Mouse (Mus musculus) heart, postnatal 0 days (tissue): Measurements from ENCODE around the gene Zscan2. TPM values are rescaled to one million over a fixed set of nuclear protein-coding genes. Genes with fewer than 3 reads are reported as not detected.

ENCODE experiments used
- ATAC-seq: fragments of 200-750 bp; cut with Nextera tagmentation; 2 replicates; pipeline ENCODE4 v1.8.0; 2017; ENCODE audit warnings: low read depth, moderate number of reproducible peaks, moderate library complexity; ENCODE audit not compliant: insufficient read depth
- DNase-seq: peaks from one replicate; pipeline ENCODE4 v3.0.0-alpha.2; 2016; ENCODE audit warnings: low spot score
- H3K27ac ChIP-seq: fragments of 300-500 bp; sonication (generic); 2 replicates; pipeline ENCODE4 v1.5.1; 2014; ENCODE audit warnings: low read depth, mild to moderate bottlenecking
- H3K27me3 ChIP-seq: fragments of 300-500 bp; sonication (generic); 2 replicates; pipeline ENCODE4 v1.6.1; 2014; ENCODE audit warnings: low read length, mixed read lengths; ENCODE audit not compliant: control insufficient read depth, insufficient read depth
- H3K36me3 ChIP-seq: fragments of 300-500 bp; sonication (generic); replicated peaks from 2 replicates; pipeline ENCODE4 v1.6.1; 2014; ENCODE audit warnings: low read length, mixed read lengths; ENCODE audit not compliant: control insufficient read depth, insufficient read depth
- H3K4me1 ChIP-seq: fragments of 300-500 bp; sonication (generic); 2 replicates; pipeline ENCODE4 v1.6.1; 2014; ENCODE audit warnings: antibody characterized with exemption; ENCODE audit not compliant: control insufficient read depth, insufficient read depth
- H3K4me2 ChIP-seq: fragments of 300-500 bp; sonication (generic); 2 replicates; pipeline ENCODE4 v1.6.1; 2014; ENCODE audit warnings: low read depth, mild to moderate bottlenecking, low read length, moderate library complexity
- H3K4me3 ChIP-seq: fragments of 300-500 bp; sonication (generic); 2 replicates; pipeline ENCODE4 v1.5.1; 2014; ENCODE audit warnings: low read depth, low read length
- H3K9ac ChIP-seq: fragments of 300-500 bp; sonication (generic); replicated peaks from 2 replicates; pipeline ENCODE4 v1.6.1; 2014; ENCODE audit warnings: low read depth, low read length, mixed read lengths
- H3K9me3 ChIP-seq: fragments of 300-500 bp; sonication (generic); replicated peaks from 2 replicates; pipeline ENCODE4 v1.6.1; 2016; ENCODE audit warnings: low read length; ENCODE audit not compliant: control insufficient read depth
- CTCF ChIP-seq: IDR thresholded peaks from 2 replicates; pipeline ENCODE4 v1.5.1; 2016; ENCODE audit warnings: antibody characterized with exemption, control low read depth, low read depth
- EP300 ChIP-seq: IDR thresholded peaks from 2 replicates; pipeline ENCODE4 v1.6.1; 2016; ENCODE audit warnings: antibody characterized with exemption, low read depth
- WGBS: fragments of 180-500 bp; shearing (Covaris S2); extraction: QIAGEN DNeasy Blood & Tissue Kit; methylation state at CpG from one replicate; pipeline ENCODE4 v1.1.7; 2014; 5-methylcytosine and 5-hydroxymethylcytosine counted together
- polyA plus RNA-seq: library from polyadenylated mRNA; unstranded; fragments of >200 nt; fragmentation: Nextera tagmentation; extraction: Ambion mirVana; gene quantifications from 2 replicates; pipeline ENCODE4 v1.2.1, GENCODE M21; 2015
- total RNA-seq: library from RNA; depleted of rRNA; stranded (reverse); fragments of >200 nt; gene quantifications from 2 replicates; pipeline ENCODE4 v1.2.3, GENCODE M21; 2014; ENCODE audit warnings: low replicate concordance

Gene Zscan2
- total and polyA plus RNA-seq, 2 experiments from 2014 or later: 1.3 to 3.7 TPM

DNA sequence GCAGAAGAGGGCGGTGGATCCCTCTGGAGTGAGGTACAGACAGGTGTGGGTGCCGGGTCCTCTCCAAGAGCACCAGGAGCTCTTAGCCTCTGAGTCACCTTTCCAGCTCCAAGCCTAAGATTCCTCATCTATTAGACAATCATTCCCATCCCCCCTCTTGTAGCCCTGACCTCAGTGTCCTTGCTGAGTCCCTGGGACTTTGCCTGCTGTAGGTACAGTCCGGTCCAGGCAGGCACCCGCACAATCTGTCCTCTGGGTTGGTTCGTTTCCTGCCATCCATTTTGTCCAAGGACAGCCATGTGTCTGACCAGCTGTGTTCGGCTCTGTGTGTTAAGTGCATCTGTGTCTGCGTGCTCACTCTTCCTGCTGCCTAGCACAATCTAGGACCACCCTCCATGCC lies 27.9 kb downstream of the Zscan2 start:
- H3K4me3 ChIP-seq: no peak overlapping the region
- WGBS: 66% methylated on average over 7 of the region's 7 CpGs
- no peak for DNase-seq
- no peaks in the 10 kb centered on the region for H3K9me3 ChIP-seq
- H3K27ac ChIP-seq: peak overlapping the region; percentile 78
- ATAC-seq: no peak
- H3K36me3 ChIP-seq: peaks cover 30% of the 10 kb centered on the region
- TF ChIP-seq CTCF (no peak), EP300 (no peak)
- no peak overlapping the region for H3K9ac ChIP-seq
- no peaks in the 10 kb centered on the region; the same call in 1 of the 2 replicates for H3K4me1 ChIP-seq
- H3K4me2 ChIP-seq: no peak overlapping the region
- H3K27me3 ChIP-seq: no peaks in the 10 kb centered on the region

DNA sequence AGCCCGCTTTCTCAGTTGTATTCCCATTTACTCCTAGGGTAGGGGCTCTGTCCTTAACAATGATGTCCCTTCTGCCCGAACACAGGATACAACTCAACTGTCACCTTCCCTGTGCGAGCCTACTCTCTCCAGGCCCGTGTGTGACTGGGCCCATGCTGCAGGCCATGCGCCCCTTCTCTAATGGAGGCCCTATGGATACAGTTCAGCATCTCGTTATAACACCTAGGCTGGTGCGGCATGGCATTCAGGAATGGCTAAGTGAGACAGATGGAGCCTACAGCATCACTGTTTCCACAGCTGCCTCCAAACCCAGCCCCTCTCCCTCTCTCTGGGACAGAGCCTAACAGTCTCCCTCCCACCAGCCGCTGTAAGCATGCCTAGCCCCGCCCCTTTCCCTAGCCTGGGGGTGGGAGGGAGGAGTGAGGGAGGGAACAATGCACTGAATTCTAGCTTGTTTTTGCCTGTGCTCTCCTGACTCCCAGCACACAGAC lies 28.3 kb downstream of the Zscan2 start:
- TF ChIP-seq EP300: no peak
- no peak for TF ChIP-seq CTCF
- Histone ChIP-seq H3K4me2 (no peak overlapping the region), H3K9ac (no peak overlapping the region), H3K4me1 (no peaks in the 10 kb centered on the region; the same call in 1 of the 2 replicates), H3K9me3 (no peaks in the 10 kb centered on the region), H3K27me3 (no peaks in the 10 kb centered on the region), H3K27ac (peak overlapping the region; percentile 78), H3K36me3 (peaks cover 33% of the 10 kb centered on the region), H3K4me3 (no peak overlapping the region)
- ATAC-seq (peak; percentile 76), DNase-seq (peak; percentile 70)
- WGBS: 39% methylated on average over 9 of the region's 9 CpGs

DNA sequence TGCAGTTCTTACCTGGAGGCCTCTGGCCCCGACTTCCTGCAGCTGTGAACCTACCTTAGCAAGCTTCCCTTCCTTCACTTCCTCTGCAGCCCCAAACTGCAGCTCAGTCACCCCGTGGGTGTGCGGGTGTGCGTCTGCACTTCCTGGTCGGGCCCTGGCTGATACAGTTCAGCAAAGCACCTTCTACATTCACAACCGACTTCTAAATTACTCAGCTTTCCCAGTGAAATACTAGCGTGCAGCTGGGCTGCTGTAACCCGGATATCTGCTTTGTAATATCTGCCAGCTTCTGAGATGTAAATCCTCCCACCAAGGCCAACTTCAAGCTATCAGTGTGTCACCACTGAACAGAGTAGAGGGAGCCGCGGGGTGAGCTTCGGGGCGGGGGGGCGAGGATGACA lies 29.1 kb downstream of the Zscan2 start:
- Histone ChIP-seq H3K4me3 (no peak overlapping the region), H3K36me3 (peaks cover 36% of the 10 kb centered on the region), H3K4me1 (no peaks in the 10 kb centered on the region; the same call in 1 of the 2 replicates), H3K27ac (peak overlapping the region; percentile 78), H3K4me2 (no peak overlapping the region), H3K27me3 (no peaks in the 10 kb centered on the region), H3K9me3 (no peaks in the 10 kb centered on the region), H3K9ac (no peak overlapping the region)
- WGBS: 54% methylated on average over 13 of the region's 13 CpGs
- DNase-seq: no peak
- no peak for TF ChIP-seq CTCF
- TF ChIP-seq EP300: no peak
- ATAC-seq: no peak

DNA sequence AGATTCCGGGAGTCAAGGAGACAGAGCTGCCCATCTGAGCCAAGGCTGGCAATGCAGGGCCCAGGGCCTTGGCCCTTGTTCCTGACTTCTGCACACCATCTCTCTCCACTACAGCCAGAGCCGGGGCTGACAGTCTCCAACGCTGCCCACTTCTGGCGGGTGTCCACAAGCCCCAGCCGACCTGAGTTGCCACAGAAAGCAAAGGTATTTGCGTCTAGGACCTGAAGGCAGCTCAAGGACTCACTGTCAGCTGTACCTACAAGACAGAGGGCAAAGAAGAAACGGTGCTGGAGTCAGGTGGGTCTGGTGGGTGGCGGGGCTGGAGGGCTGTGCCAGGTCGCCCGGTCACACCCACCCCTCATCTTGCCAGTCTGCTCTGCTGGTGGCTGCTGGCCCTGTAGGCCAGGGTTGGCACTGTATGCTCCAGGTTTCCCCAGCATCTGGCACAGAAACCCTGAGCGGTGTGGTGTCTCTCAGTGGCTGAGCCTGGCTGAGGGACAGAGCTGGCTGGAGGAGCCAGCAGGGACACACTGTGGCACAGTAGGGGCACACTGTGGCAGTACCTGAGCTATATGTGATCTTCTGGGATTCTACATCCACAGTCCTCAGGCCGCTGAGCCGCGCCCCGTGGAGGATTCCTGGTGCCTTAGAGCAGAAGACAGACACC lies 32.5 kb downstream of the Zscan2 start:
- H3K4me1 ChIP-seq: no peaks in the 10 kb centered on the region; the same call in 1 of the 2 replicates
- no peaks in the 10 kb centered on the region for H3K27me3 ChIP-seq
- no peak overlapping the region for H3K4me2 ChIP-seq
- ATAC-seq (no peak), DNase-seq (no peak)
- no peak overlapping the region for H3K9ac ChIP-seq
- TF ChIP-seq CTCF (no peak), EP300 (no peak)
- H3K27ac ChIP-seq: peak overlapping the region; percentile 79
- 83% methylated on average over 15 of the region's 15 CpGs for WGBS
- no peaks in the 10 kb centered on the region for H3K9me3 ChIP-seq
- H3K4me3 ChIP-seq: no peak overlapping the region
- H3K36me3 ChIP-seq: peaks cover 60% of the 10 kb centered on the region

DNA sequence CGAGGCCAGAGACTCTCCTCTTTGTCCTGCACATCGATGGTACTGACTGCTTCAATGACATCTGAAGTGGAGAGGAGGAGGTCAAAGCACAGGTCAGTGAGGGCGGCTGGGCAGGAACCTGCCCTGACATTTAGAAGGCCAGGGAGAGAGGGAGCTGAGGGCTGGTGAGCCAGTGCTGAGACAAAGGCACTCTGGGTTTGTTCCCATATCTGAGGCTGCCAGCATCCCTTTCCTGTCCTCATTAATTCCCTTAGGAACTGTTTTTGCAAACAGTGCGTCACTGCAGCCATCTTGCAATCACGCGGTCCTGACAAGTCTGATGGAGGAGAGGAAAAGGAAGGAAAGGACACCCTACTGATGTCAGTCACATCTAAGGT lies 33.0 kb downstream of the Zscan2 start:
- H3K36me3 ChIP-seq: peaks cover 60% of the 10 kb centered on the region
- no peaks in the 10 kb centered on the region for H3K9me3 ChIP-seq
- WGBS: 57% methylated on average over 6 of the region's 6 CpGs
- H3K9ac ChIP-seq: no peak overlapping the region
- DNase-seq: peak; percentile 56
- no peak overlapping the region for H3K4me2 ChIP-seq
- peak overlapping the region; percentile 79 for H3K27ac ChIP-seq
- 0 out of 2 replicates have a peak, but pooled peaks have one; percentile 55 for TF ChIP-seq EP300
- TF ChIP-seq CTCF: no peak
- H3K27me3 ChIP-seq: no peaks in the 10 kb centered on the region
- peak; percentile 37; the same call in 1 of the 2 replicates for ATAC-seq
- no peak overlapping the region for H3K4me3 ChIP-seq
- no peaks in the 10 kb centered on the region; the same call in 1 of the 2 replicates for H3K4me1 ChIP-seq
